Mouse (Mus musculus): ENCODE measurements around the gene Adam4.
"Not testable (repeated sequence)": the region's sequence is repeated elsewhere in the genome, so short reads cannot be mapped to it uniquely, and the experiment has no call there.

The Adam4 gene

DNA sequence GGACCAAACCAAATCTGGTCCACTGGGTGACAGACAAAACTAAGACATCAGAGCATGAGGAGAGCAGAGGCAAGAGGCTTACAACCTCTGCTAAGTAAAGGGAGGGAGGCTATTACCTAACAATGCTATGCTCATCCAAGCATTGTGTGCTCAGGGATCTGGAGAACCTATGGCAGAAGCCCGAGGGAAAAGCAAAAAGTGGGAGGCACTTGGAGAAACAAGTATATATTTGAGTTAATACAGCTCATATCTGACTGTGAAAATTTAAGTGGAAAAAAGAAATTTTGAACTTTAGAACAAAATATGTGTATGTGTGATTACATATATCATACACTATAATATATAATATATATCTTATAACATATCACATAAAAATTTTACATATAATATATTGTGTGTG, at the start of gene Adam4:
Gene Adam4 (minus strand): TSS at position 101 of the 400 bp plus-strand sequence.
- DNase-seq (ENCODE audit: low spot score in 2 of 2) = no peak

DNA sequence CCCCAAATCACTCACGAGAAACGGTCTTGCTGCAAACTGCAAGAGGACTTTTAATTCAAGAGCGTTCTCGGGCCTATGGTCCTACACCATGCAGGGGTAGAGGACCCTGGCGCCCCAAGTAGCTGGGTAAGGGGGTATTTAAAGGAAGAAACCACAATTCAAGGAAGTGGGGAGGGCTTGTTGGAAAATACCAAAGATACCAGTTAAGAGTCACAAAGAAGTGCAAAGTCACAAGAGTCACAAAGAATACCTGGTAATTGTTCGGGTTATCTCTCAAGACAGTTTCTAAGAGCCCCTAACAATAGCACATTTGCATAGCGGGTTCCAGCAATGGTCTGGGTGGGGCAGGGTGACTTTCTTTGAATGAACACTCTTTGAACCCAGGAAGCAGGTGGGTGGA, 37.3 kb upstream of the Adam4 start:
- not testable (repeated sequence) for DNase-seq (ENCODE audit: low spot score in 2 of 2)

GRCm38 (mm10) chr12:81438985-81439384, 17.2 kb upstream of the Adam4 start:
- DNase-seq (ENCODE audit: low spot score in 2 of 2) = not testable (repeated sequence)

DNA sequence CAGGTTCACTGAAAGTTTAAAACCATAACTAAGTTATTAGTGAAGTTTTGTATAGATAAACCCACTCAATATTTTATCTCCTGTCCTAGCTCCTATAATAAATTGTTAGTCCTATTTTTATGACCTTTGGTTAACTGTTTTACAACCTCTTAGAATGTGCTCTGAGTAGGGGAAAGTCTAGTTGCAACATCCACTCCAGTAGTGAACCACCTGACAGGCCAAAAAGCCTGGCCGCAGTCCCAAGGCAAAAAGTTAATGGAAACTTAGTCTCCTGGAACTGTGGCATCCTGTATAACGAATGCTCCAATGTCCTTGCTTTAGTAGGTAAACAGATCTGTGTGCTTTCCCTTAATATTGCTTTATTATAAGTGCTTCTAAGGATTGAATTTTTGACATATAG, 13.0 kb upstream of the Adam4 start:
- DNase-seq (ENCODE audit: low spot score in 2 of 2) = not testable (repeated sequence)

DNA sequence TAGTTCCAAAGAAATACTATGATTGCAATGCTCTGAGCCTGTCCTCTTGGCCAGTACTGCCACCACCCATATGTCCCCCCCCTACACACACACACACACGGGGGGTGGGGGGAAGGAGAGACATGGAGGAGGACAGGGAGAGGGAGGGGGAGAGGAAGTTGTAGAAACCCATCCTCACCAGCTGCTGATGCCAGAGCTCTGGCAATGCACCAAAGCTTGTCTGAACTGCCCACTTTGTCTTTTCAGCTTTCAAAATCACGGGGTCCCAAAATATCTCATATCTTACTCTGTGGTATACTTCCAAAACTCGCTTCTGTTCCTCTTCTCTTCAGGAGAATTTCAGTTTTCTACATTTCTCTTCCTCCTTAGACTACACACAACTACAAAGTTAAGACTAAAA, 8.5 kb downstream of the Adam4 start:
- no peak for DNase-seq (ENCODE audit: low spot score in 2 of 2)

DNA sequence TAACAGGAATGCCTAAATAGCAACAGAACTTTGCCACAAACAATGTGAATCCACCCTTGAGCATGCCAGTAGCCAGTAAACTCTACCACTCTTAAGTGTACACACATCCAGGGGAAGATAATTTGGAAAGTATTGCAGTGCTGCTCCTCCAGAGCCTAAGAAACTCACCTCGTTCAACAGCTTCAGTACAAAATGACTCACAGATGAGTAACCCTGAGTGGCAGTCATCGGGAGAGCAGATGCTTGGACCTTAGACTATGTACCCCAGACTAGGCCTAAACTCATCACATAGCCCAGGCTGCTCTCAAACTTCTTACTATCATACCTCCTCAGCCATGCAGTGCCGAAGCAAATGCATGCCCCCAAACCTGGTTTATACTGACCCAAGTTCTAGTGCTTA, 12.8 kb downstream of the Adam4 start:
- DNase-seq (ENCODE audit: low spot score in 2 of 2) = no peak

DNA sequence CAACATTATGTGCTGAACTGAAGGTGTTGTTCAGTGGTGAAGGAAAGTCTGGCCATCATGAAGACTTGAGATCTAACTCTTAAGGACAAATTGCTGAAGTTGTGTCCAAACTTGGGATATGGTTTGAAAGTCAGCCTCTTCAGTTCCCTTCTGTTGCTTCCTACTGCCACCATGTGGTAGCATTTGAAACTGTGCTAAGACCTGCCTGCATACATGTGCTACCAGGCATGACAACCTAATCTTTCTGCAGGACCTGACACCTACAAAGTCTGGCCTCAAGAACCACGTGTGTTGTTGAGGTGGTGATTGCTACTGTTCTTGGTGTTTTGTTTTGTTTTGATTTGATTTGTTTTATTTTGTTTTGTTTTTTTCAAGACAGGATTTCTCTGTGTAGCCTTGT, 19.6 kb downstream of the Adam4 start:
- peak; percentile 49 to 73 for DNase-seq (ENCODE audit: low spot score in 2 of 2)

- DNase-seq (ENCODE audit: low spot score in 2 of 2) = not testable (repeated sequence)
Measured at GRCm38 (mm10) chr12:81379364-81379763, 42.4 kb downstream of the Adam4 start, which contains the start of gene Gm4787. Gene Gm4787 (minus strand): TSS chr12:81379464.
